Mouse (Mus musculus): ENCODE measurements around the gene Syn3. TPM values are rescaled to one million over a fixed set of nuclear protein-coding genes. Genes with fewer than 3 reads are reported as not detected.

Gene Syn3
- total RNA-seq, 2 experiments from 2014 or later, result 2.9 to 3.8 TPM

DNA sequence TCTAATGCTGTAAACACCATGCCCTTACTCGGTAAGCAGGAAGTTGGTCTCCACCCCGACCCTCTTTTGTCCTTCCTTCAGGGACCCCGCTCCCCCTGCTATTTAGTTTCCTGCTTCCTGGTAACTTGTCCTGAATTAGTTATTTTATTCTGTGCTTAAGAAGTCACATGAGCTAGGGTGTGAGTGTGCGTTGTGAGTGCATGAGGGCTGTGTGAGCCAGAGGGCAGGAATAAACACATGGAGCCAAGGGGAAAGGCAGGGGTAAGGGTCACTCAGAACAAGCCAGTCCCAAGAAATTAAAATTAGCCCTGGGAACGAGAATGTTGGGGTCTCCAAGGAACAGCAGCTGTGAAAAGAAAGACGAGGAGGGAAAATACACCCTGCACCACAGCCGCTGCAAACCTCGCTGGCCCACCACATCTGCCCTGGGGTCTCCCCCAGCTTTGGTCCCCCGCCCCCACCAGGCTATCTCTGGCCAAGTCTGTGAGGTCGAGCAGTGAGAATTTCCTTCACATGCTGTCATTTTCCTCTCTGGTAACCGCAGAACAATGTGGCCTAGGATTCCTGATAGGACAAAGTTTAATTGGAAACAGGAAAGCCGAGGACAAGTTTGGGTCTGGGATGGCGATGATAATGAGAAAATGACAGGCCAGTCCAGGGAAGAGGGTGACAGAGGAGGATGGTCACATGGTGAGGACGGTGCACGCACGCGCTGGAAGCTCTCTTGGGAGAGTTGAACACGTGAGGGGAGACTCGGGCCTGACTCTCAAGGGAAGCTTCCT lies 225.1 kb downstream of the Syn3 start:
- peak; percentile 35 for DNase-seq

DNA sequence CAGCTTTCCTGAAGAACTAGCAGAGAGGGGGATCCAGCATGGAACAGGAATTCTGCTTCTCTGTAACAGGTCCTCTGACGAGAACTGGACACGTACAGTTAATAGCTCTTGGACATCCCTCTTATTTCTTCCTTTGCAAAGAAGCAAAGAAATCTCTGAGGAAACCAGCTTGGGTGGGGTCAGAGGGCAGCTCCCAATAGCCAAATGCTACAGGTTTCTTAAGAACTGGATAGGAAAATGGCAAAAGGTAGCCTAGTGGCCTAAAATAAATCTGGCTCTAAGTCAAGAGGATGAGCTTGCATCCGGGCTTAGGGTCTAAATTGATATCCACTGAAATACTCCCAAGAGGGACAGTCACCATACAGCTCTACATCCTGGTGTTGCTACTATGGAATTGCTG lies 225.9 kb downstream of the Syn3 start:
- no peak for DNase-seq

DNA sequence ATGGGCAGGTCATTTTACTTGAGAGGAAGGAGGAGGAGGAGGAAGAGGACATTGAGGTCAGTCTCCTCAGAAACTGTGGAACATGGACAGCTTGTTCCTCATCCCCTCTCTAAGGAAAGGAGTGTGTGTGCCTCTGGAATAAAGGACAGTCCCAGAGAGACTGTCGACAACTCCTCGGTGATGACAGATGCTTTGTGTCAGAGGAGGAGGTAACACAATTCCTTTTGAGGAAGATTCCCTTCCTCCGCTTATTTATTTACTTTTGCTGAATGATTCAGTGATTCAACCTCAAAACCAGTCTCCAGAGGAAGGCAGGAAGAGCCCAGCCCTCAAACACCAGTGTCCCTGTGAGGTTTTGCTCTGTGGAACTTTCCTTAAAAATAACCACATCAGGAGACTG lies 228.4 kb downstream of the Syn3 start:
- DNase-seq, result no peak

DNA sequence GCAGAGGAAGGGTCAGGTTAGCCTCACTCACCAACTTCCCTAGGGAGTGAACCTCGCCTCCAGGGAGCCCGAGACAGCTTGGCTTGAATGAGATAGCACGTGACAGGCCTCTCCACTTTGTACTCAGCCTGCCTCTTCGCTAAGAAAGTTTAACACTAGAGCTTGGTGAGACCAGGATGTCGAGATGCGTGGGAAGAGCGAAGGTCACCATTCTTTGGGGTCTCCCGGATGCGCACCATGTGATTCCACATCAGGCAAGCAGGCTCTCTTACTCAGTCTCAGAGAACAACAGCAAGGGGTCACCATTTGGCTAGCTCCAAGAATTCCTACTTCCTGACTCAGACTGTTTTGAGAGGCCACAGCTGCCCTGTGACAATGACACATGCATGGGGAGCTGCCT lies 234.1 kb downstream of the Syn3 start:
- peak; percentile 59 for DNase-seq

DNA sequence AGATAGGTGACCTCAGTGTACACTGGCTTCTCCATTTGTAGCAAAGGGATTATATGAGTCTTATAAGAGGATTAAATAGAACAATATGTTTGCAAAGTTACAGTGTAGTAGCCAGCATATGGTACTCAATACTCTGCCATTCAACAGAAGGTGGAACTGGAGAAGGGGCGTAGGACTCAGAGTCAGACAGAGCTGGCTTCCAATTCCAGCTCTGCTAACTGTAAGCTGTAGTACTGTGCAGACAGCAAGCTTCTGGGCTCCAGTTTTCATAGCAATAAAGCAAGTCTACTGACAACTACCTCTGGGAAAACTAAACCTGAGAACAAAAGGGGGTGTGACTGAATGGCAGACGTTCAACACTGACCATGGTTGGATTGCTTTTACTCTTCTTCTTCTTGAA lies 237.0 kb downstream of the Syn3 start:
- no peak for DNase-seq

DNA sequence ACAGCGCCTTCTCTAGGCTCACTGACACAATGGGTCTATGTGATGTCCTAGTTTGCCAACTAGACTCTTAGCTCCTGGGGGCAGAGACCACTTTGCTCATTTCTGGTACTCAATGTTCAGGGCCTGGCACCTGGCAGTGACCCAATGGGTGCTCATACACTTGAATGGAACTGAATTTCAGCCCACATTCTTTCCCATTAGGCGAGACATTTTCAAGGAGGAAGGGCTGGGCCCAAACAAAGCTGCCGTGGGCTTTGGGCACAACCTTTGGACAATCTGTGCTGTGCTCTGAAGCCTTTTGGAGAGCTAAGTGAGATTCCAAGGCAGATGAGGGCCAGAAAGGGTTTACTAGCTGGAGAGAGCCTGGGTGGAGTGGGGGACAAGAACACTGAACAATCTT lies 239.7 kb downstream of the Syn3 start:
- DNase-seq, result no peak

DNA sequence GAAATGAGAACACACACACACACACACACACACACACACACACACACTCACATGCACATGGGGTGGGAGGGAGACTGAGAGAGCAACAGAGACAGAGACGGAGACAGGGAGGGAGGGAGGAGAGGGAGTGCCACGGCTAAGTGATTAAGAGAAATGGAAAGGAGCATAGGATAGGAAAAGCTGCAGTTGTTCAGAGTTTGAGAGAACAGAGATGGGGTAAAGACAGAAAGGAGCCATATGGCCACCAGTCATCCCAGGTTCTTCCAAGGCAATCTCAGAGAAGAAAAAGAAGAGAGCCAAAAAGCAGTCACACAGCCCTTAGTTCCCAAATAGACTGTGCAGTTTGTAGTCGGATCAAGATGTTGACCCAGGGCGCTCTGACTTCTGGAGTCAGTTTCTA lies 240.7 kb downstream of the Syn3 start:
- no peak for DNase-seq

DNA sequence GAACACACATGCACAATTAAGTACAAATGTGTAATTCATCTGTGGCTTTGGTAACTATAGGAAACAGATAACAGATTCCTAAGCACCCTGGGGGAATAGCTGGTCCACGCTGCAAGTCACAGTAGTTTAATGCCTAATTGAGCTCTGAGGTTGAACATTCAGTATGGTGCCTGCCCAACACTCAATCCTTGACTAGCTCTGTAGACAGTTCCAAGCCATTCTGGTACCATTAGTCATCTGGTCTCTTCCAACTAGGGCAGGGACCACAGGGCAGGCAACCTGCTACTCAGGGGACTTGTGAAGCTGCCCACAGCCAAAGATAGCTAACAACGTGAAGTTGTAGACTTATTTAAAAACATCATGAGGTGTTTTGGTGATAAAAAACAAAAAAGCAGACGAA lies 241.7 kb downstream of the Syn3 start:
- DNase-seq, result peak; percentile 16

DNA sequence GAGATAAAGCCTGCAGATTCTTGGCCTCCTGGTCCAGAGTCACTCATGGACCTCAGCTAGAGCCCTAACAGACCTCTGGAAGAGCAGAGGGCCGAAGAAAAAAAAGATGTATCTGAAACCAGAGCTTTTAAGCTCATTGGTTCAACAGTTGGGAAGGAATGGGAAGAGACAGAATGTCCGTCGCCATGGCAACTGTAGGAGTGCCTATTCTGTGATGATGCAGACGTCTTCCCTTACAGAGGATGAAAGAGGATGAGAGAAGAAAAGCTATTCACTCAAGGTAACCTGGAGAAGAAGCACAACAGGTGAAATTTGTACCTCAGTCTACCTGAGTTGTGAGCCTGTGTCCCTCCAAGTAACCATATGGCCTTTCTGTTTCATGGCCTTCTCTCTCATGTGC lies 242.5 kb downstream of the Syn3 start:
- no peak for DNase-seq

DNA sequence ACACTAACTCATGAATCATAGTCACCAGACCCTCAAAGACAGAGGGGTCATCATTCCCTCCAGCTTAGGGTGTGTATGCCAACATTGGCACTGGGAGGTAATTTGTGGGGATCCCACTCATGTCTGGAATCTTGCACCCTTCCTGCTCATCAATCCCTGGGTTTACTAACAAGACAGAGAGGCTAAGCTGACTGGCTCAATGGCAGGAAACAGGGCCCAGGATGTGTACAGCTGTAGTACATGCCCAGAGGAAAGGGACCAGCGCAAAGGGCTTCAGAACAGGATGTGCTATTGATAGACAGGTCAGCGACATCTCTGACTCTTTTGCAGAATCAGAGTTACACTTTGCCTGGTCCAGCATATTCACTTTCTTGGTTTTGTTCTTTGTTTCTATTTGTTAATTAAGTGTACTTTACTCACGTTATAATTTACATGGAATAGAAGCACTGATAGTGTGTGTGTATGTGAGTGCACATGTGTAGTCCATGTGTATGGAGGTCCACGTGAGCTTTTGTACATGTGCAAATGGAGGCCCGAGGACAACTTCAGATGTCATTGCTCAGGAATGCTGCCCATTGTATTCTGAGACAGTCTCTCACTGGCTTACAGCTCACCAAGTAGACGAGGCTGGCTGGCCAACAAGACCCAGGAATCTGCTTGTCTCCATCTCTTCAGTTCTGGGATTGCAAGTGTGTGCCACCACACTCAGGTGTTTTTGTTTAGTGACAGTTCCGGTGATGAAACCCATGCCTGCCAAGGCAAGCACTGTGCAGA lies 248.4 kb downstream of the Syn3 start:
- no peak for DNase-seq

DNA sequence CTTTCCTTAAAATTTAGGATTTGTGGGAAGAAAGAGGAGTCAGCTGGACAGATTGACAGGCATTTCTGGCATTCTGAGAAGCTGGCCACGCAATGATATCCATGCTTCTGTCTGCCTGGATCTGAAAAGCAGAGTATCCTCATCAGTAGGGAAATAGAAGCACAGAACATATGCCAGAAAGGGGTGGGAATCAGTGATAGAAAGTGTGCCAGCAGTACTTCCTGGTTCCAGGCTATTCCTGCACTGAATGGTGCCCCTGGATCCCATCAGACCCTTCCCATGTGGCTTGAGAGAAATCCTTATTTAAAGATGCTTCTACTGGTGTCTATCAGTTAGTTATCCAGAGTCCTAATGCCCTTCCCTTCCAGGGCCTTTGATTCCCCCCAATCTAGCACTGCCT lies 249.4 kb downstream of the Syn3 start:
- no peak for DNase-seq

DNA sequence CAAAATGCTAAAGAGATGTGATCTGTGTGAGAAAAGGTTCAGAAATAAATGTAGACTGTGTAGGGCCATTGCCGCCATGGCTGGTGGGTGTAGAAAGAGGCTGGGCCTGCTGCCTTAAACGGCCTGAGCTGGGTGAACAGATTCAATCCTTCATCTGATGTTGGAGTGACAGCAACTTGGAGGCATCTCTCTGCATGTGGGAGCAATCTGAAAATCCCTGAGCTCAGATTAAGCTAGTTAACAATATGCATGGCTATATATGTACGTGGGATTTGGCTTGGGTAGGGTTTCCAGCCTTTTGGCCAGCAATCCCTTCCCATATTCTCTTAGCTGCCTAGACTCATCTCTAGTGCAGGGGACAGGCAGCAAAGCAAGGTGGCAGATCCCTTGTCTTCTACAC lies 249.9 kb downstream of the Syn3 start:
- DNase-seq, result no peak

DNA sequence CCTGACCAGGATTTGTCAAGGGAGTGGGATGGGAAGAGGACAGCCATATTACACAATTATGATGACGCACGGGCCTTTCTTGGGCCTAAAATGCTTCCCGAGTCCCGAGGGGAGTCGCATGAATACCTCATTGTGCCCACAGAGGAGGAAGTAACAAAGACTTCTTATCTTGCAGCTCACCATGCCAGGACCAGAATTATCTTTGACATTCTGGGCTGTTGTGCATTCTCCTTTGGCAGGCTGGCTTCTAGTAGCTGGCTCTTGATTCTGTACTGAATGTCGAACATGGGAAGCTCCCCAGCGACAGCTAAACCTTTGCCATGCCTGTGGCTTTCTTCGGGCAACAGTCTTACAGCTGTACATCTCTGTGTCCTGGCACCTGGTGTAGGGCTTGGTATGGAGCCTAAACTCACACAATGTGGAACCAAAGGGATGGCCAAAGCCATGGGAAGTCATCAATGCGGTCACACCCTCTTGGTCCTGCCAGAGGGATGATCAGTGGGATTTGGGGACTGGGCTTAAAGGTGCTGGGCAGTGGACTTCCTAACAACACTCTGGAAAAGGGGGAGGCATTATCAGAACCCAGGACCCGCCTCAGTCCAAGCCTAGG lies 250.5 kb downstream of the Syn3 start:
- DNase-seq, result no peak

DNA sequence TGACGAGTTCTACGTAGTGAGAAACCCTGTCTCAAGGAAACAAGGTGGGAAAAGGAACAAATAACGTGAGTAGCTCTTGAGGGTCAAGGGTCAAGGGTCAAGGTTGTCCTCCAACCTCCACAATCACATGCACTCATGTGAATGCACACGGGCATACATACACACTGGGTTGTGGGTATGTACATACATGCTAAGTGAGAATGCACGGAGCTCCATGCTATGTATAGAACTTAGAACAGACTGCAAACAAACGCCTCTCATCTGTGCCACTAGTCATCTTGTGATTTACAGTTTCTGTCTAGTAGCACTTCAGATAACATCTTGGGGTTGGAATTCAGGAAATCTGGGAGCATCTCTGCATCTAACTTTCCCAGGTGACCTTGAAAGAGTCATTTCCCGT lies 253.3 kb downstream of the Syn3 start:
- no peak for DNase-seq

DNA sequence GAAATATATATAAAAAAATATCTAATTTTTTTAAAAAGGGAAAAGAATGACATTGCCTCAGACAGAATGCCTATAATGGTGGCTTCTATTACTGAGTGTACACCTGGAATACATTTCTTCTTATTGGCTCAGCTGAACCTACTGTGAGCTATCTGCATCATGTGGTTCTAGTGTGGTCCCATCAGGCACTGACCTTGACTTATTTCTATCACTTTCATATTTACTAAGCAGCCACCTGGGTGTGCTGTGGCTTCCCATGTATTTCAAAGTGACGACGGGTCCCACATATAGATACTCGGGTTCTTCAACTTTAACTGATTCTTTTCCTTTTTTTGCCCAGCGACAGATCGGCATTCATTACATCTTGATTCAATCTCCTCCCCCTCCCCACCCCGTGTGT lies 255.2 kb downstream of the Syn3 start:
- no peak for DNase-seq

DNA sequence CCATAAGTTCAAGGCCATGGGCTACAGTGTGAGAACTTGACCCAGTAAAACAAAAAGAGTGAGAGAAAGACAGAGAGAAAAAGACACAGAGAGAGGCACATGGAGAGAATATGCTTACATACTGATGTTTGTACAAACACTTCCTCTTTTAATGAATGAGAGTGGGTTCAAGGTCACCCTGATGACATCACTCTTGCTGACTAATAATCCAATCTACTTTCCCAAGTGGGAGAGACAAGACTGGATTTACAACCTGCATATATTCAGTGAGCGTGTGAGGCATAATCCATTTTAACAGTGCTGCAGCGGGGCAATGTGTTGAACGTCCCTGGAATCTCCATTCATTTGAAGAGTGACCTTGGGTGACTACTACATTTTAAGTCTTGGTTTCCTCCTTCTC lies 256.0 kb downstream of the Syn3 start:
- DNase-seq, result peak; percentile 7

DNA sequence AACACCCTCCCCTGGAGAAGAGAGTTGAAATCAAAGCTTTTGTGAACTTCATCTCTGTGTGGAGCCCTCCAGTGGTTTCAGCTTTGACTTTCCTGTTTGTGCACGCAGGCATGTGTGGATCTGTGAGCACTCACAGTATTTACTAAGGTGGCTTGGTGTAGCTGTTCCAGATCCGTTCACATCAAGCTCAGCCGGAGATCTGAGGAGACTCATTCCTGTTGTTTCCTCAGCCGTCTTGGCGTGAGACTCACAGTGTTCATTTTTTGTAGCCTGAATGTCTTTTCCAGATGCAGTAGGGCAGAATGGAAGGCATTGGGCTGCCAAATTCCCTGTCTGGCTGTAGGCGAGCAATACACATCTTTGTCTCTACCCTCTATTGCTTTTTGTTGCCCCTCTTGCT lies 268.7 kb downstream of the Syn3 start:
- no peak for DNase-seq

DNA sequence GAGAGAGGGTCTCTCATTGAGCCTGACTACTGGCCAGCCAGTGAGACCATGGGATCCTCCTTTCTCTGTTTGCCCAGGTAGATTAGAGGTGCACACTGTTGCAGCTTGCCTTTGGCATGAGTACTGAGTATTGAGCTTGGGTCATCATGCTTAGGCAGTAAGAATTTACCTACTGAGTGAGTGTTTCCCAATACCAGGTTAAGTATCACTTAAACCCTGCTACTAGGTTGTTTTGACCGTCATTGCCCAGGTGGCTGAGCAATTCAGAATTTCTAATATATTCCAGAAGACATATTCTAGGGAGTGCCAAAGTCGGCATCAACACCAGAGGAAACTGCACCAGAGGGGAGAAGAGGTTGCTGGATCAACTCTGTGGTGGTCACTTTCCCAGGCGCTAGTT lies 273.2 kb downstream of the Syn3 start:
- no peak for DNase-seq

DNA sequence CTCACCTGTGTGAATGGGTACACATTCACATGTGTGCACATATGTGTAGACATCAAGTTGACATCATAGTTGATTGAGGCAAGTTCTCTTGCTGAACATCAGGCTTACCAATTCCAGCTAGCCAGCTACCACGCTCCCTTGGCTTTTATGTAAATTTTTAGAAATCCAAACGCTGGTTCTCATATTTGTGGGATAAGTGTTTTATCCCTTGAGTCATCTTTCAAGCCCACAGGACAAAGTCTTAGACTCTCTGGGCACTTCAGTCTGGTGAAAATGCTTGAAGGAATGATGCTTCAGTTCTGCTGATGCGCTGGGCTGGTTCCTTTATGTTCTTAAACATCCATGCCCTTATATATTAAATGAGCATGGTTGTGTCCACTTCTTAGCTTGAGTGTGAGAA lies 279.7 kb downstream of the Syn3 start:
- no peak for DNase-seq

DNA sequence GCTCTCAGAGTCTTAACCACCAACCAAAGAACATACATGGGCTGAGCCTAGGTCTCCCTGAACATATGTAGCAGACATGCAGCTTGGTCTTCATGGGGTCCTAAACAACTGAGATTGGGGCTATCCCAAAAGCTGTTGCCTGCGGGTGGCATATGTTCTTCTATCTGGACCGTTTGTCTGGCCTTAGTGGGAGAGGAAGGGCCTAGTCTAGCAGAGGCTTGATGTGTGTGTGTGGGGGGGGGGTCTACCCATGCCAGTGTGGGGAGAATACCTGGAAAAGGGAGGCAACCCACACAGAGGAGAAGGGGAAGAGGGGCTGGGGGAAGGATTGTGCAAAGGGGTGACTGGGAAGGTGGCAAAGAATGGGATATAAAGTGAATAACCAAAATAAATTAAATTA lies 281.9 kb downstream of the Syn3 start:
- DNase-seq, result no peak

DNA sequence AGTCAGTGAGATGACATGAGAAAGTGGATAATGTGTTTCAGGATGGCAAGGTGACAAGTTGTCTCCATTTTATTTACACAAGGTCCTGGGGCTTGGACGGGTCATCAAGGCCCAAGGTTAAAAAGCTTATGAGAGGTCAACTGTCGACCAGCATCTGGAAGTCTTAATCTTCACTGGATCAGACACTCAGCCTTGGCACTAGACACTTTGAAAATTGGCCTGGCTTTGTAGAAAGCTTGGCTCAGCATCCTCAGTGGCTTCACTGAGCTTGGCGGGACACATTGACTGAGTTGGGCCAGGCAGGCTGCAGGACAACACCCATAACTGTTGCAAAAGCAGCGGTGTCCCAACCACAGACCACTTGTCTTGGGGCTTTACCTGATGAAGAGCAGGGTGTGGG lies 286.6 kb downstream of the Syn3 start:
- no peak for DNase-seq

DNA sequence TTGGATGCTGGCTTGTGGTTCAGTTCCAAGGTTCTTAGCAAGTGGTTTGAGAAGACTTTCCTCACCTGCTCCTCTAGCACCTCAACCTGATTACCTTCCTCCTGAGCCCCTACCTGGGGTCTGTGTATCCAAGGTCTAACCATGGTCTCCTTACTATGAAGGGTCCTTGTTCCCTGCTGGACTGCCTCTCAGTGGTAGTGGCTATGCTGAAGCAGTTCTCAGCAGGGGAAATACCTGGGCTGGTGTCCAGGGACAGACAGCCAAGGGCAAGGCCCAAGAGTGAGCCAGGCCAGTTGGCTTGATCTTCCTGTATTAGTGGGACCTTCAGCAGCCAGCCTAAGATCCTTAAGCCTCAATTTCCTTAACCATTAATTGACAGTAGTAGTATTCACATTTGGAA lies 294.8 kb downstream of the Syn3 start:
- peak; percentile 70 for DNase-seq

DNA sequence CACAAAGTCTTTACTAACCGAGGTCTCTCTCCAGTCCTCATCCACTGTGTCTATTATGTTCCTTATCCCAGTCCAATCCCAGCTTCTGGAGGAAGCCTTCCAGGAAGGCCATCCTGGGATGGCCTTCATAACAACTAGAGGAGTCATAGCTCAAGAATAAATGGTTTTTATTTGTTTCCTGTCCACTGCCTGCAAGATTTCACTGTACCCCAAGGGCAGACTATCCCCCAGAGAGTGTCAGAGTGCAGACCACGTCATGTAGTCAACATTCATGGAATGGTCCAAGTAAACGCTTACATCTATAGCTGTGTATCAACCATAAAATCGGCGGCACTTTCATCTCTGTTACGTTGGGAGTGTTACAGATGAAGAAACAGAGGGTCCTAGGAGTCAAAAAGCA lies 295.5 kb downstream of the Syn3 start:
- no peak for DNase-seq

DNA sequence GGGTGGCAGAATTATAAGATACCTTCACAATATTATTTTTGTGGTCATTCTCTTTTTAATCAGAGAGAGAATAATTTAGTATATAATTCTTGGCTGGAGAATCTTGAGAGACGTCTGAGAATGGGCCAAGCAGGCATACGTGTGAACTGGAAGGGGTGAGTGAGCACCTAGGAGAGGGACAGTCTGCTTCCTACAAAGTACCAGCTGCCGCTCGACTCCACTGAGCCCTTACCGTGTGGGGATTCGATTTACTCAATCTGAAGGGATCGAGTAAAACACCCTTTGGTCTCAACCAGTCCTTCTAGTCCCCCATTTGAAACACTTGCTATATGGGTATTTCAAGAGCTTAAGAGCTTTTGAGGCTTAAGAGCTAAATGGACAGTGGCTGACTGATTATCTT lies 296.9 kb downstream of the Syn3 start:
- DNase-seq, result no peak

All from adrenal gland, postnatal 10 days (tissue).